Mouse (Mus musculus): ENCODE data around the gene Rpsa.
"Not testable (repeated sequence)": the region's sequence is repeated elsewhere in the genome, so short reads cannot be mapped to it uniquely, and the experiment has no call there.

Rpsa gene

DNA sequence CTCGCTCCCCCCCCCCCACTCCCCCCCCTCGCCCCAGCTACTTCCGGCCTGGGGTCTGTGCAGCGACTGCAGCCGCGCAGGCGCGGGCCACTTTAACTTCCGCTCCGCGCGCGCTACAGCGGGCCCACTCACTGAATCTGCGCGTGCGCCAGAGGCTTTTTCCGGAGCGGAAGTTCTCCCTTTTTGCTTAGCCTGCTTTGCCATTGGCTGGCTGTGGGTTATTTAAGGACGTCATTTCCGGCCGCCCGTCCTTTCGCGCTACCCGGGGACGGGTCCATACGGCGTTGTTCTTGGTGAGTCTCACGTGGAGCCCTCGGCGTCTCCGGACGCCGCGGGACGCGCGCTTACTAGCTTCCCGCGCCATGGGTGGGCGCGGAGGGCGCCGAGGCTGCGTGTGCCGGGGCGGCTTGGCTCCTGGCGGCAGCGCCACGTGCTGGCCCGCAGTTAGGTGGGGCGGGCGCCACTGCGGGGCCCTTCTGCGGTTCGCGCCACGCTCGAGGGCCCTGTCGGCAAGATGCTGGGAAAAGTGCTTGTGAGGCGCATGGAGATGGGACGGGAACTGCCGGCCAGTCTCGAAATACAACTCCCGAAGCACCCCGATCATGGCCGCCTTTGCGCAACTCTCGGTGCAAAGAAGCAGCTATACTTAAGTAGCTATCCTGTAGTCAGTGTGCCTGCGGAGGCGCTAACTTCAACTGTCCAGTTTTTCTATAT is at the start of gene Rpsa:
Gene Rpsa (plus strand): TSS at position 152 of the 714 bp plus-strand sequence.
- DNase-seq, result peak; percentile 98 to 99

DNA sequence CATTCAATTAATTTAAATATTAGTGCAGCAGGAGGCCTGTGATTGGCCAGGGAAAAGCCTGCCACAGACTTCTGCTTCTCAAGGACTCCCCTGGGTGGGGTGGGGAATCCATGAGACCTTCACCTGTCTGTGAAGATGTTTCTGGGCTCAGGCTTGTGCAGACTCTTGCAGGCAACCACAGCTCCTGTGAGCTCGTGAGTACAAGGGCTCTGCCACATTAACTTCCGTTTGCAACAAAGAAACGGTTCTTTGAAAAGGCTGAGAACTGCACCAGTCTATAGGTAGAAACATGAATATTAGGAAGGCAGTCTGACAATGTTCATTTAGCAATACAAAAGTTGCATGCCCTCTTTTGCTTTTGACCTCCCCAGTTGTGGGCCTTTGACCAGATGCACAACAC is 49.2 kb upstream of the Rpsa start:
- DNase-seq, result peak in 1 of 2 experiments; percentile 15

DNA sequence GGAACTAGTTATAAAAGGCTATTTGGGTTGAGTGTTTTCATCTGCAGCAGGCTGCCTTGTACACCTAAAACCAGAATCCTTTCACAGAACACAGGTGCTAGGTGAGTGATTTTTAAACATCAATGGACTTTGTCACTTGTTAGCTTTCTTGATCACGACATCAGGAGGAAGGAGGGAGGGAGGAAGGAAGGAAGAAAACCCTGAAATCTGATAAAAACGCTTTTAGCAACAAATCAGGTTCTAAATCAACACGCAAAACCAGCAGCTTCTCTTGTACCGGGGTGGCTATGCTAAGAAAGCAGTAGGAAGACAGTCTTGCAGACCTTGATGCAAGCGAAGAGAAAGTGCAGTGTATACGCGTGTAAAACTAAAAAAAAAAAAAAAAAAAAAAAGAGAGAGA is 47.6 kb upstream of the Rpsa start:
- DNase-seq, result no peak

DNA sequence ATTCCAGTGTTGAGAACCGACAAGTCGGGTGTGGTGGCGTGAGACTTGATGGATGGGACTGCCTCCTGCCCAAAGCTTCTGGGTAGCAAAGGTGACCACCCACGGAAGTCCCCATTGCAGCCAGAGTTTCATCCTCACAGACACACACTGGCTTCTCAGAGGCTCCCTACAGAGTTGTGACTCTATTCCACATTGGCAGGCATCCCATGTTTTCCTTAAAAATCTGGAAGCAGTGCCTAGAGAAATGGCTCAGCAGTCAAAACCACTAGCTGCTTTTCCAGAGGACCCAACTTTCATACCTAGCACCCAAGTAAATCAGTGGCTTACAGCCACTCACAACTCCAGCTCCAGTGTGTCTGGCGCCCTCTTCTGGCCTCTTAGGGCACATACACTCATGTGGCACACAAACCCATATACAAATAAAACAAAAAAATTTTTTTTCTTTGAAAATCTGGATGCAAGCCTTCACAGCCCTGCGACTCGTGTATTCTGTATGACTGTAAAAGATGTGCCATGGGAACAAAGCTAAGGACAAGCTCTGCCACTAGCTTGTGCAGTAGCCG is 46.9 kb upstream of the Rpsa start:
- no peak for DNase-seq

DNA sequence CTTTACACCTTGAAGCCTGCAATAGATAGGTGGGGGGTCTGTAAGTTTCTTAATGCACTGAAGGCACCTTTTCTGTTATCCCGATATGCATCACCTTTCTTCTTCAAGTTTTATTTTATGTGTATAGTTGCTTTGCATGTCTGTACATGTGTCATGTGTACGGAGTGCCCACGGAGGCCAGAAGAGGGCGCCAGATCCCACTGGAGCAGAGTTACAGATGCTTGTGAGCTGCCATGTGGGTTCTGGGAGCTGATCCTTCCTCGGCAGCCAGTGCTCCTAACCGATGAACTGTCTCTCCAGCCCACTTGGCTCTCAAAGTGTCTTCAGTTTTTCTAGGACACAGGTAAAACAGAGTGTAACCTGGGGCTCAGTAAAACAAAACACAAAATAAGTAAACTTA is 46.2 kb upstream of the Rpsa start:
- no peak for DNase-seq

DNA sequence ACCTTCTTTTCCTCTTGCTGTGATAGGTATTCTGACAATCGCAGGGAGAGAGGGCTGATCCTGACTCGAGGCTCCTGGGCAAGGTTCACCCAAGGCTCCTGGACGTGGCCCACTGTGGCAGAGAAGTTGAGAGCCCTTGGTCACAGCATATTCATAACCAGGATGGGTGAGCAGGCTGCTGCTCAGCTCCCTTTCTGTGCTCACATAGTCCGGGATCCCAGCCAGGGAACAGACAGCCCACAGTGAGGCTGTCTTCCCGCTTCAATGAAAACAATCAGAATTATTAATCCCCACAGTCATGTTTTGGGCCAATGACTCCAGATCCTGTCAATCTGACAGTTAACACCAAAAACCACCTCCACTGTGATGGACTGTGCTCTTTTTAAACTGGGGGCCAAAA is 45.5 kb upstream of the Rpsa start:
- DNase-seq, result no peak

DNA sequence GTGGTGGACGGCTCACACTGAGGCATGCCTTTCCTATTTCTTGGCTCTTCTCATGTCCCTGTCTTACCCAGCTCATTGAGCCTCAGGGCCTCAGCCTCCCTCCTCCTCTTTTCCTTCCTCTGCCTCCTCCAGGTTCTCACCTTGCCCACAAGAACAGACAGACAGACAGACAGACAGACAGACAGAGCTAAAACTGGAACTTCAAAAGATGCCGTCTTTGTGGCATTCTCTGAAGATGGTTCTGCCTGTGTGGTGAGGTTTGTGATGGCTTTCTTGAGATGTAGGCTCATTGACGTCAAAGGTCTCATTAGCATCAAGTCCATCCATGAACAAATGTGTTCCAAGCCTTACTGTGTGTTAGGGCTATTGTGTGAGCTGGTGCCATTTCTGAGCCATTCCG is 44.8 kb upstream of the Rpsa start:
- no peak for DNase-seq

DNA sequence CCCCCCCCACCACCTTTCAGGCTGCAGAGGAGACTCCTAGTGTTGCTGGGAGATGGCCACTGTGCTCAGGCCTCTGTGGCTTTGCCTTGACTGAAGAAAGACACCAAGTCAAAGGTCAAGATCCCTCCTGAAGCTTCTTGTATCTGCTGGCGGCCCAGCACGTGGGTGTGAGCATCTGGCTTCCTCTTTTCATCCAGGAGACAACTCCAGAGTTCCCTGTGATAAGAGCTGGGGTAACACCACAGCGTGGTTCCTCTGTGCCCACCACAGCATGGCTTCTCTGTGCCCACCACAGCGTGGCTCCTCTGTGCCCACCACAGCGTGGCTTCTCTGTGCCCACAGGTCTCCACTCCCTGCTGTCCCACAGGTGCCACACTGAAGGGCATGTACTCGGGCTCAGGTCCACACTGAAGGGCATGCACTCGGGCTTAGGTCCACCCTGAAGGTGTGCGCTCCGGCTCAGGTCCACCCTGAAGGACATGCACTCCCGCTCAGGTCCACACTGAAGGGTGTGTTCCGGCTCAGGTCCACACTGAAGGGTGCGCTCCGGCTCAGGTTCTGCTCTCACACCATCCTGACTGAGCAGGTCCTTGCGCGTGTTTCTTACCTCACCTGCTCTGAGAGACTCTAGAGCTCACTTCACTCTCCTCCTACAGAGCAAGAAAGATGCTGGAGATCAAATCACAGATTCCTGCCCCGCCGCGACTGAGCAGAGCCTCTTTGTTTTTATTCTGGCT is 44.2 kb upstream of the Rpsa start:
- DNase-seq, result peak in 1 of 2 experiments; percentile 12

DNA sequence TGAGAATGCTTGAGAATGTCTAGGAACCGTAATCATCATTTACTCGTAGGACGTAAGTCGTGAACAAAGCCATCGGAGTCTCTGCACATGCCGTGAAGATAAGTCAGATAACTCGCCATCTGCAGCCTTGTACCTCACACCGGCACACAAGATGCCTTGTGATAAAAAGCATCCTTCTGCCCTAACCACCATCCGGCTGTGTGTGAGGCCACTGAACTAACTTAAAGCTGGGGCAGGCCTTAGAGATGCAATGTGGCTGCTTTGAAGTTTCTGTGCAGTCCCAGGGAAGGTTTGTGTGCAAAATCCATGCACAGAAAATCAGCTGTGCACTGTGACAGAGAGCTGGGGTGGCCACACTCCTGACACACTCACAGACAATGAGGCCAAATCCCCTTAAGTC is 43.1 kb upstream of the Rpsa start:
- no peak for DNase-seq

DNA sequence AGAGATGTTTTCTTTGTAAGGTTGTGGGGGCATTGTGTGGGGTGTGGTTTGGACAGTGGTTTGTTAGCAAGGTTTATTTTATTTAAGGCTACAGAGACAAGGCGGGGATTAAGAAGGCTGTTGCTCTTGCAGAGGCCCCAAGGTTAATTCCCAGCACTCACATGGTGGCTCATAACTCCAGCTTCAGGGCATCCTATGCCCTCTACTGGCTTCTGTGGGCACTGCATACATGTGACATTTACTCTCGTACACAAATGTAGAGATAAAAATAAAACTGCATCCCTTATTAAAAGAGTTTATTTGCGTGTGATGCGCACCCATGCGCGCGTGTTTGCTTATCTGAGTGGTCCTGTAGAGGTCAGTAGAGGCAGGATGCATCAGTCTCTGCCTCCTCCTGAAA is 38.4 kb upstream of the Rpsa start:
- DNase-seq, result peak in 1 of 2 experiments; percentile 8

DNA sequence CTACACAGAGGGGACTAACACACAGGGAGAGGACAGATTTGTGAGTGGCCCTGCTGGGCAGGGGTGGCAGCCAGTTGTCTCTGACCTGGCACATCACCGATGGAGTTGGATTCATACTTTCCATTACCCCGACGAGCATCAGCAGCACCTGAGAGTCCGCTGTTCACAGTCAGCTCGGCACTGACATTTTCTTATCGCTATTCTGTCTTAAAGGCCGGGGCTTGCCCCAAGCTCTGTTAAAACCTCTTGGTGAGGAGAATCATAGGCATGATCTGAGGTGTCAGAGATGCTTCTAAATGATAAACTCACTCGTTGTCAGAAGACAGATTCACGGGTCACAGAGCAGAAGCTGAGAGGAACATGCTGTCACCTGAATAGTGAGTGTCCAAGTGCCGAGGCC is 36.4 kb upstream of the Rpsa start:
- DNase-seq, result peak in 1 of 2 experiments; percentile 13

DNA sequence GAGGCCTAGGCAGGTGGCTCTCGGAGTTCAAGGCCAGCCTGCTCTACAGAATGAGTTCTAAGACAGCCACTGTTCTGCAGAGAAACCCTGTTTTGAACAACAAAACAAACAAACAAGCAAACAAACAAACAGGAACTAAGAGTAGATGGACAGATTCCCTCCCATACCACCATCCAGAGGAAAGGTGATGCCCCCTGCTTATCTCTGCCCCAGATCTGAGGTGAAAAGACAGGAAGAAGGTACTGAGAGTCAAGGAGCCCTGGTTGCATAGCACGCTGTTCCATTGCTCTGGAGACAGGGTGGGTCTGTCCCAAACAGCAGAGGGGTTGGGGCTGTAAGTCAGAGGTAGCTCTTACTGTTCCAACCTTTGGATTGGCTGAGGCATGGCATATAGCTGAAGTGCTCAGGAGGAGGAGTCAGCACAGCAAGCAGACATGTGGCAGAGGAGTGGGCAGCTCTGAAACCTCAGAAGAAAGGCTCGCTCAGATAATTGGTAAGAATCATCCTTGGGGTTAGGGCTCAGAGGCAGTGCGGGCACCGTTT is 35.7 kb upstream of the Rpsa start, which contains the start of gene Ccr8:
Gene Ccr8 (plus strand): TSS at position 419 of the 543 bp plus-strand sequence.
- DNase-seq, result peak in 1 of 2 experiments; percentile 3

DNA sequence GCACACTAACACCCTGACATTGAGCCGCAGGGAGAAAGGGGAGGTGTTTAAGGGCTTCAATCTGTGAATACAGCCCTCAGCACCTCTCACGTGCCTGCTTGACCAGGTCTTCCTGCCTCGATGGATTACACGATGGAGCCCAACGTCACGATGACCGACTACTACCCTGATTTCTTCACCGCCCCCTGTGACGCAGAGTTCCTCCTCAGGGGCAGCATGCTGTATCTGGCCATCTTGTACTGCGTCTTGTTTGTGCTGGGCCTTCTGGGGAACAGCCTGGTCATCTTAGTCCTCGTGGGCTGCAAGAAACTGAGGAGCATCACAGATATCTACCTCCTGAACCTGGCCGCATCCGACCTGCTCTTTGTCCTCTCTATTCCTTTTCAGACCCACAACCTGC is 33.8 kb upstream of the Rpsa start:
- peak in 1 of 2 experiments; percentile 14 for DNase-seq

DNA sequence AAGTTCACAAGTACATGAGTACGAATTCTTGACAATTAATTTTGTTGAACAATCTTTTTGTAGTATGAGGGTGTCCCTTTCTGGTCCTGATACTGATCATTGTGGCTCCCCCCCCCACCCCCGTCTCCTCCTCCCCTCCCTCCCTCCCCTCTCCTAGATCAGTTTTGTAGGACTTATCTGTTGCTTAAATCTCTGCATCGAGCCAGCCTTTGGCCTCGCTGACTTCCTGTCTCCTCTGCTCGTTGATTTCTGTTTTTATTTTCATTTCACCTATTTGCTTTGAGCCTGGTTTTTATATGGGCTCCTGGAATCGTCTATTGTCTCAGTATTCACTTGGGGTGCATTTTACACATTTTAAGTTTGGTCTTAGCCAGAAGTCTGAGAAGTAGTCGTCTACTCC is 31.6 kb upstream of the Rpsa start:
- peak in 1 of 2 experiments; percentile 12 for DNase-seq

DNA sequence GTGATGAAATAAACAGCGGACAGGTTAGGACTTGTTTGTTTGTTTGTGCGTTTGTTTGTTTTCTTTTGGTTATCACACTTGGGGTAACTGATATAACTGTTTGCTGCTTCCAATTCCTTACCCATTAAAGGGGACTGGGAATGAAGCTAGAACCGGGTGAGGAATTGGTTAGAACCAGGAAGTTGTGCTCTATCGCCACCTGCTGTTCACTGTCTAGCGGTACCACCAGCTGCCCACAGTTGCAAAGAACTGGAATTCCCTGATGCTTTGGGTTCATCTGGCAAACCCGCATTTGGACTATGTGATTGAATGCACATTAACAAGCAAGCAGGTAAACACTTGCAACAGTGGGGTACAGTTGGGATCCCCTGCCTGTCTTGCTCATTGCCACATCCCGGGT is 28.8 kb upstream of the Rpsa start:
- peak; percentile 37 to 73 for DNase-seq

DNA sequence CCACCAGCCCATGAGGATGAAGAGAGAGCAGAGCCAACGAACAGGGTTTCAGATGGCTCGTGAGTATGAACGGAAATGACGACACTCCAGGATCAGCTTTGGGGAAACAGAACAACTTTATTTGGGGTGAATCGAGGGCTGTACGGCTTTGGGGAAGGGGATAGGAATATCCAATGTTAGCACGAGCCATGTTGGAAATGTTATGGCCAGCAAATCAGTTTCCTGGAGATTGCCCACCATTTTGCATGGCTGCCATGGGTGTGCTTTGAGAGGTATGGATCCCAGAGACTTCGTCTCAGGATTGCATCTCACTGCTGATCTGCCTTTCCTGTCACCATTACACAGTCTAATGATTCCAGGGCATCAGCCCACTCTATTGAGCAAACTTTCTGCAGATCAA is 28.2 kb upstream of the Rpsa start:
- peak in 1 of 2 experiments; percentile 7 for DNase-seq

DNA sequence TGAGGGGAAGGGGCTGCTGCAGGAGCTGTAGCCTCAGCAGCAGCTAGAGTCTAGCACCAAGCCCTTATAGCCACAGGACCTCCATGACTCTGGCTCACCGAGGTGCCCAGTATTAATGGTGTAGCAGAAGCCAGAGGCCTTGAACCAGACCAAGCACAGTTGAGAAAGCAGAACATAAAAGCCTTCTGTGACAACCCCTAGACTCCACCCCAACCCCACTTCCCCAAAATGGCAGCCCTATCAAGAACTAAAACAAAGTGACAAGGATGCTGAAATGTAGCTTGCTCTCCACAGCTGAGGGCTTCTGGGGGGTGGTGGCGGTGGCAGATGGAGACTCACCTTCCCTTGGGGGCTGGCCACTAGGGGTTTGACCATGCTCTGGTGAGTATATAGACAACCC is 26.3 kb upstream of the Rpsa start:
- DNase-seq, result no peak

DNA sequence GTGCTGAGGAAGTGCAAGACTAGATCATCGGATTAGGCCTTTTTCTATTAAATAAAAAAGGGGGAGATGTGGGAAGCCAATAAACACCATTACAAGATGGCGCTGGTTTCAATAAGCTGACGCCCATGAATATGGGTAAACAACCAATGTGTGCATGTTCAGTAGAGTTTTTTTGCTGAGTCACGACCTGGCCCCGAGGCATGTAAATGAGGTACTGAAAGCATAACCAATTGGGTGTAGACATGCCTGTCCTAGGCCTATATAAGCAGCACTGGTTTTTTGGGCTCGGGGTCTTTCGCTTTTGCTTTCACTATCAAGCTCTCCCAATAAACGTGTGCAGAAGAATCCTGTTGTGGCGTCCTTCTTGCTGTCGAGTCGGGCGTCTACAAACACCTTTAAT is 18.5 kb upstream of the Rpsa start:
- not testable (repeated sequence) for DNase-seq

DNA sequence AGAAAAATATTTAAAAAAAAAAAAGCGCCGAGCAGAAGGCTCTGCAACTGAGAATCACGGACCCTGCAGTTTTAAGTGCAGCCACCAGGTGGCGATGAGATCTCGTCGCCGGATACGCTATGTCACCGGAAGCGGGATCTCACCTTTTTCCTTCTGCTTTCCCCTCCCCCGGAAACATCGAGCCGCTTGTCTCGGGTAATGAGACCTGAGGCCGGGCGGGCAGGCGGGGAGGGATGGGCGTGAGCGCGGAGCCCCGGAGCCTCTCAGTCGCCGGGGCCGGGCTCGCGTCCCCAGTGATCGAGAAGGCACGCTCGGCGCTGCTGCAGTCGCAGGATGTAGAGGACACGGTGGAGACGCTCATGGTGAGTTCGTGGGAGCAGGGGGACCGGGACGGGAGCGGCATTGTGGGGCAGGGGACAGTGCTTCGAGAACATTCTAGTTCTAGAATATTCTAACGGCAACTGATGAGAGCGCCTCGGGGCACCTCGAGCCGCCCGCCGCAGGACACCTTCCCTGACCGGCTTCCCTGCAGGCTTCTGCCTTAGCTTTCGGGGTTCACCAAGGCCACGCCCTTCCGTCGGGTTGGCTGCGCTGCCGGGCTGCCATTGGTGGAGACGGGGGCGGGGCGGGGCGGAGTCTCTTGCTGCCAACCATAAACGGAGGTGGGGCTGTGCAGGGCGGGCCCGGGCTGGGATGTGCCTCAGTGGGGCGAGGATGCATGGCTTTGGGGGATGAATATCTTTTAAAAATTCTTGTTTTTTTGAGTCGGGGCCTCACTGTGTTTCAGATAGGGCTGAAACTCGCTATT is 17.1 kb upstream of the Rpsa start, which contains the start of gene Slc25a38:
Gene Slc25a38 (plus strand): TSS at position 164 of the 808 bp plus-strand sequence.
- peak; percentile 96 for DNase-seq

DNA sequence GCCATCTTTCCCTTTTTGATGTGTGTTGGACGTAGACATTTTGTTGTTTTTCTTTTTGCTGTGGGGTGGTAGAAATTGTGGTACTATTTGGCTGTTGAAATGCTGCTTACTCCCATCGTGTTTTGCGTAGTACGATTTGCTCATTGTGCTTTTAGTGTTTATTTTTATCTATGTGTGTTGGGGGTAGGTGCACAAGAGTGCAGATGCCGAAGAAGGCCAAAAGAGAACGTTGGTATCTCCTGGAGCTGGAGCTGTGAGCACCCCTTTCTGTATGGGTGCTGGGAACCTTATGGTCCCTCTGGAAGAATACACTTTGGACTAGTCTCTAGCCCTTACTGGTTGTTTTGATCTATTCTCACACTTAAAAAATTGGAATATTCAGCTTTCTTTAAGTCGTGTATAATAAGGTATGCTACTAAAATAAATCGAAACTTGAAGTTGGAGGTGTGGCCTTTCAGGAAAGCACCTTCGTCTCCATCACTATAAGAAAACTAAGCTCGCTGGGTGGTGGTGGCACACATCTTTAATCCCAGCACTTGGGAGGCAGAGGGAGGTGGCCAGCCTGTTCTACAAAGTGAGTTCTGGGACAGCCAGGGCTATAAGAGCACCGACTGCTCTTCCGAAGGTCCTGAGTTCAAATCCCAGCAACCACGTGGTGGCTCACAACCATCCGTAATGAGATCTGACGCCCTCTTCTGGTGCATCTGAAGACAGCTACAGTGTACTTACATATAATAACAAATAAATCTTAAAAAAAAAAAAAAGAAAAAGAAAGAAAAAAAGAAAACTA is 16.1 kb upstream of the Rpsa start:
- DNase-seq, result peak in 1 of 2 experiments; percentile 6

DNA sequence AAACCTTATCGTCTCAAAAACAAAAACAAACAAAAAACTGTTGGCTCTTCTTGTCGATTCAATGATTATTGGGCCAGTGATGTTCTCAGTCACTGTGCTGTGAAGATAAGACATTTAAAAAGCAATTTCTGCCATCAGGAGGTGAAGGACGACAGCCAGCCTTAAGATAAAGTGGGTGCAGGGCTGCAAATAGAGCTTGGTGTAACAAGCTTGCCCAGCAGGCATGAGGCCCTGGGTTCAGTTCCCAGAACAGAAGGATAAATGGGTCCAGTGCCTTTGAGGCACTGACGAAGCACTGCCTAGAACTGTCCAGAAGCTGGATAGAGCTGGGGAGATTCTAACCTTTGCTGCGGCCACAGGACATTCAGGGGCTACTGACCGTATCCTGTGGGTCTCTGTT is 15.0 kb upstream of the Rpsa start:
- peak in 1 of 2 experiments; percentile 0 for DNase-seq

DNA sequence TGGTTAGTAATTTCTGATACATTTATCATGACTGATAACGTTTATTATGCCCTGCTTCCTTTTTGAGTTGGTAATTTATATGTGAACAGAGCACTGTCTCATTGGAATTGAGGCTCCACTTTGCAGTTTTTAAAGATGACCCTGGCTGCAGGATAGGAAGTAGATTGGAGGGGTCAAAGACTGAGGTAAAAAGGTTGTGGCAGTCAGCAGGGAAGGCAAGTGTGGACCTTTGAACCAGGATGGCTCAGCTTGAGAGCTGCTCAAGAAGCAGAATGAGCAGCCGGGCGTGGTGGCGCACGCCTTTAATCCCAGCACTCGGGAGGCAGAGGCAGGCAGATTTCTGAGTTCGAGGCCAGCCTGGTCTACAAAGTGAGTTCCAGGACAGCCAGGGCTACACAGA is 14.0 kb upstream of the Rpsa start:
- peak in 1 of 2 experiments; percentile 0 for DNase-seq

Data from lung, postnatal 4 days (tissue).